Mouse (Mus musculus) thymus, postnatal 10 days (tissue): ENCODE measurements around the gene Atp5d.

ENCODE experiments used
- DNase-seq, 2 experiments: peaks; one replicate each; pipeline ENCODE4 v3.0.0; 2021; ENCODE audit warnings: low spot score in 2 of 2

Gene Atp5d

GRCm38 (mm10) chr10:80138553-80139438 lies at the start of gene Atp5d:
Gene Atp5d (plus strand): TSS chr10:80138632.
- DNase-seq, result no peak

- no peak for DNase-seq
These were observed 49.3 kb upstream of the Atp5d start for GRCm38 (mm10) chr10:80089146-80089545.

DNA sequence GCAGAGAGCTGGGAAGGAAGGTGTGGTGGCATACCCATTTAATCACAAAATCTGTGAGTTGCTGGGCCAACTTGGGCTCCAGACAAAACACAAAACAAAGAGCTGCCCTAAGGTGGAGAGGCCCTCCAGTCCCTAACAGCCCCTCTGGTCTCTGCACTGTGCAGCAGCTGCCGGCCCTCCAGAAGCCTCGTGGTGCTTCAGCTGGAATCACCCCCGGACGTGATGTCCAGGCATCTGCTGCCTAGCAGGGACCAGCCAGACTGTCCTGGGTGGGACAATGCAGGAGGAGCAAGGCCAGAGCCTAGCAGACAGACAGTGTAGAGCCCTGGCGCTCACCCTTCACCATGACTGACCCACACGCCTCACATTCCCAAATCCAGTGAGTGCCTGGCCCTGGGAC lies 46.9 kb upstream of the Atp5d start:
- DNase-seq, result no peak

- no peak for DNase-seq
These were observed 45.7 kb upstream of the Atp5d start for GRCm38 (mm10) chr10:80092690-80093089.

DNA sequence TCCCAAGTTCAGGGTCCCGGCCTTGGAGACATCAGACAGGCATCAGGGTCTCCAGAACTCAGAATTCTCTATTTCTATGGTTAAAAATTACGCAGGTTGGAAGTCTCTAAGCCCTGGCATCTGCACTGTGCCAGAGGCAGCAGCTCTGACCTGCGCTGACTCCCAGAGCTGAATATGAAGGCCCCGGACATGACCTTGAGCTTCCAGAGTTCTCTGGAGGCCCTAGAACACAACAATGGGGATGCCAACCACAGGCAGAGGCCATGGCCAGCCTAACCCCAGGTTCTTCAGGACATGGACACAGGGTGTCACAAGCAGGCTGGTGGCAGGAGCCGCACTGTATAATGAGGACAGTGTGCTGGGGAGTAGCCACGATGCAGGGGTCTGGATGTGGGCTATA lies 44.3 kb upstream of the Atp5d start:
- no peak for DNase-seq

- no peak for DNase-seq
These were observed 43.7 kb upstream of the Atp5d start for GRCm38 (mm10) chr10:80094684-80095083.

DNA sequence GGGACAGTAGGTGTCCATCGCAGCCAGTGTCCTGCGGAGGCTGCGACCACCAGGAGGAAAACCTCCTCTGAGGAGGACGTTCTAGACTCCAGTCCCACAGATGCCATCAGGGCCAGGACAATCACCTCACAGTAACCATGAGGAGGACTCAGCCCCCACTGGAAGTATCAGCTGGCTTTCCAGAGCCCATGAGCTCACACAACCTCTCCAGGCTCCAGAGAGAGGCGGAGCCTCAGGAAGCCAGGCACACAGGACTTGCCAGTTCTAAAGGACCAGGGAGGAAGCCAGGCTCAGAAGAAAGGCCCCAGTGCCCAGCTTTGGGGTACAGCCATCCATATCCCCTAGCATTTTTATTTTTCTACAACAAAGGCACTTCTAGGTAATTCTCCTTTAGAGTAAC lies 42.9 kb upstream of the Atp5d start:
- DNase-seq, result no peak

GRCm38 (mm10) chr10:80097275-80097674 lies 41.2 kb upstream of the Atp5d start:
- DNase-seq, result no peak

- DNase-seq, result no peak
These were observed 39.8 kb upstream of the Atp5d start for GRCm38 (mm10) chr10:80098630-80099029.

DNA sequence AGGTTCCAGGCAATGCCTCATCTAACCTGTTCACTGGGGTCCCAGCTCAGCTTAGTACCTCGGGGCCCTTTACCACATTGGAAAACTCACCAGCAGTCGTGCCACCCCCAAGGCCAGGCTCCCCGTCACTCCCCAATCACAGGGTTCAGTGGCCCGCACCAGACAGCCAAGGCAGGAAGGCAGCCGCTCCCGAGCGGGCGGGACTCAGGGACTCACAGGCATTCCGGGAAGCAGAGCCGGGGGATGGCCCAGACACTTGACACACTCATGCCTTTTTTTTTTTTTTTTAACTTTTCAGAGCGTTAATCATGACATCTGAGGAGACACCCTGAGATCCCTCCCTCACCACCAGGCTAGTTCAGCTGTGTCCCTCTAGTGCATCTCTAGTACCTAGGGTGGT lies 37.5 kb upstream of the Atp5d start:
- no peak for DNase-seq

DNA sequence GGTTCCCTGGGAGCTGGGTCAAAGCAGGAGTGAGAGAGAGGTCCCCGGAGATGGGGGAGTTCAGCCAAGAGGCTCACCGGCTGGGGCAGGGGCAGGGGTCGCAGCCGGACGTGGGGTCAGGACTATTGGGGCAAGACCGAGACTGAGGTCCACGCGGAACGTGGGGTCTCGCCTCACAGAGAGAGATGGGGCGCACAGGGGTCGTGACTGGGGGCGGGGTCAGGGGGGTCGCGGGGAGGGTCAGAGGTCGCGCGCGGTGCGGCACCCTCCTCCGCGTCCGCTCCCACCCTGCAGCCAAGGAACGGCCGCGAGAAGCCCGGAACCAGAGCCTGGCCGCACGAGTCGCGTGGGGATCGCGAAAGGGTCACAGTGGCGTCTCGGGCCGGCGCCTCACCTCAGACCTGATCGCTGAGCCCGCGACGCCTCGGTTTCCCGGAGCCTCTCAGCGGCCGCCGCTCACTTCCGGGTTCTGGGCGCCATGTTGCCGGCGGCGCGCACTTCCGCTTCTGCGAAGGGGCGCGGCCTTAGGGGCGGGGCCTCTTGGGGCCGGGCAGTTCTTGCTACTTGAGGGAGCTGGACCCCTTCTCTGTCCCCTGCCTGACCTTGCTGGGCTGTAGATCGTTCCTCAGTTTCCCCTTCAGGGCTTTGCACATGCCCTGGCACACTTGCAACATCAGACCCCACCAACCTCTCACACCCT lies 36.1 kb upstream of the Atp5d start:
- peak; percentile 79 to 90 for DNase-seq

GRCm38 (mm10) chr10:80103032-80103431 lies 35.4 kb upstream of the Atp5d start:
- no peak for DNase-seq

GRCm38 (mm10) chr10:80104181-80104580 lies 34.3 kb upstream of the Atp5d start:
- no peak for DNase-seq

- DNase-seq, result no peak
These were observed 33.0 kb upstream of the Atp5d start, which contains the start of gene Sbno2 for GRCm38 (mm10) chr10:80105460-80105859. Gene Sbno2 (minus strand): TSS chr10:80105571.

- no peak for DNase-seq
These were observed 32.5 kb upstream of the Atp5d start for GRCm38 (mm10) chr10:80105926-80106325.

DNA sequence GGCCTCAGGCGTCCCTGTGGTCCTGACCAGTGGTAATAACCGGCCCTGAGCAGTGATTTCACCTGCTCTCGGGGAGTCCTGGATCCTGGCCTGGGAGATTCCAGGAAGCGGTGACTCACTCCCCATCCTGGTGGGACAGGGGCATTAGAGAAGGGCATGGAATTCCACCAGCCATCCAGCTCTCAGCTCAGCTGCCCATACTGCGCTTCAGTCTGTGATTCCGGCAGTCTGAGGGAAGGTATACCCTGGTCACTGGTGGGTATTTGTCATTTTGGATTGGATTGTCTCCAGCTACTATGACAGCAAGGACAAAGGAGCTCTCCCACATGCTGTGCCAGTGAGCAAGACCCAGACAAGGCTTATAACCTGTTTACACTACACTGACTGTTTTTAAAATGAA lies 30.8 kb upstream of the Atp5d start:
- no peak for DNase-seq

- DNase-seq, result peak; percentile 87 to 94
These were observed 23.8 kb upstream of the Atp5d start for GRCm38 (mm10) chr10:80114341-80115284.

- peak; percentile 98 to 100 for DNase-seq
These were observed 23.0 kb upstream of the Atp5d start, which contains the start of gene Stk11 for GRCm38 (mm10) chr10:80115290-80115943. Gene Stk11 (plus strand): TSS chr10:80115803.

GRCm38 (mm10) chr10:80115944-80116335 lies 22.5 kb upstream of the Atp5d start:
- DNase-seq, result no peak

GRCm38 (mm10) chr10:80116563-80116926 lies 21.9 kb upstream of the Atp5d start:
- DNase-seq, result no peak
